ENCODE assay signal across 15 mouse cellular contexts in genomic region chr9:82553213-82553612, GRCm38 (mm10).
"Had no signal": no experiment of that assay in that cellular context is flagged by ENCODE, and none has a peak within 500 bp of the region (broad histone marks: within the 10 kb centered on the region; RNA-seq: fewer than 3 reads in every experiment).

No protein-coding gene starts in this region.

- H3K9me3 ChIP-seq: liver, embryonic 15.5 days; midbrain, embryonic 15.5 days had no signal

- H3K27me3 ChIP-seq: liver, embryonic 15.5 days; midbrain, embryonic 15.5 days had no signal

- H3K4me2 ChIP-seq: liver, embryonic 11.5 days; liver, embryonic 15.5 days; midbrain, embryonic 11.5 days; midbrain, embryonic 15.5 days had no signal

- ATAC-seq: lung, postnatal 0 days had no signal

- H3K4me1 ChIP-seq: liver, embryonic 15.5 days; midbrain, embryonic 15.5 days had no signal

- H3K4me3 ChIP-seq: liver, embryonic 15.5 days; midbrain, embryonic 15.5 days had no signal

- H3K36me3 ChIP-seq: liver, embryonic 15.5 days; midbrain, embryonic 15.5 days had no signal

- H3K27ac ChIP-seq: kidney, postnatal 0 days; liver, embryonic 15.5 days; midbrain, embryonic 15.5 days had no signal

- DNase-seq: kidney, adult 11 months; kidney, adult 9 months; kidney, postnatal 36 days; layer of hippocampus, adult 9-11 months; layer of hippocampus, postnatal 36 days; lung, adult 2 months; lung, postnatal 36 days; right cerebral cortex, postnatal 14 days; thymus, postnatal 36 days had no signal

- H3K9ac ChIP-seq: liver, embryonic 15.5 days; midbrain, embryonic 15.5 days had no signal
